Mouse (Mus musculus) embryonic facial prominence, embryonic 15.5 days (tissue): ENCODE data around the gene Cox10. TPM values are rescaled to one million over a fixed set of nuclear protein-coding genes. Genes with fewer than 3 reads are reported as not detected.

ENCODE experiments used
- polyA plus RNA-seq: library from polyadenylated mRNA; unstranded; fragments of >200 nt; fragmentation: Nextera tagmentation; extraction: Ambion mirVana; gene quantifications from 2 replicates; pipeline ENCODE4 v1.2.1, GENCODE M21; 2015

Cox10 gene
- polyA plus RNA-seq, 1 experiment from 2014 or later = 21.6 TPM

Other genes starting within 250 kb of the Cox10 start
- 11.6 and 13.1 TPM in 2 replicates for gene Hs3st3b1, start 157.2 kb downstream of the Cox10 start, polyA plus RNA-seq